Mouse (Mus musculus) heart, embryonic 11.5 days (tissue): ENCODE measurements at regions not wholly inside any gene's neighbourhood (a gene's known extent, or its start where the extent isn't known, plus 50 kb on each side); places are given as distances from the start of the nearest gene placed in this dataset.
A peak's percentile ranks its signal among the peaks of the same experiment; 100 is the strongest.

Experiments used
- ATAC-seq: fragments of 200-750 bp; cut with Nextera tagmentation; replicated peaks from 2 replicates; pipeline ENCODE4 v1.8.0; 2017; ENCODE audit warnings: moderate library complexity; ENCODE audit not compliant: insufficient number of reproducible peaks, low FRiP score, low TSS enrichment
- H3K27ac ChIP-seq: fragments of 300-500 bp; sonication (generic); 2 replicates; pipeline ENCODE4 v1.5.1; 2014; ENCODE audit warnings: mild to moderate bottlenecking, low read depth, low read length
- H3K27me3 ChIP-seq: fragments of 300-500 bp; sonication (generic); 2 replicates; pipeline ENCODE4 v1.6.1; 2014; ENCODE audit warnings: mild to moderate bottlenecking, low read length, mixed read lengths; ENCODE audit not compliant: control insufficient read depth, insufficient read depth
- H3K36me3 ChIP-seq: fragments of 300-500 bp; sonication (generic); 2 replicates; pipeline ENCODE4 v1.6.1; 2014; ENCODE audit warnings: mild to moderate bottlenecking, low read length, moderate library complexity, mixed read lengths; ENCODE audit not compliant: control insufficient read depth, insufficient read depth
- H3K4me1 ChIP-seq: fragments of 300-500 bp; sonication (generic); 2 replicates; pipeline ENCODE4 v1.6.1; 2014; ENCODE audit warnings: low read length; ENCODE audit not compliant: control insufficient read depth, insufficient read depth
- H3K4me2 ChIP-seq: fragments of 300-500 bp; sonication (generic); 2 replicates; pipeline ENCODE4 v1.6.1; 2014; ENCODE audit warnings: mild to moderate bottlenecking, moderate library complexity
- H3K4me3 ChIP-seq: fragments of 300-500 bp; sonication (generic); 2 replicates; pipeline ENCODE4 v1.5.1; 2014; ENCODE audit warnings: low read depth, low read length
- H3K9ac ChIP-seq: fragments of 300-500 bp; sonication (generic); 2 replicates; pipeline ENCODE4 v1.6.1; 2014; ENCODE audit warnings: mild to moderate bottlenecking, low read depth, low read length, moderate library complexity
- H3K9me3 ChIP-seq: fragments of 300-500 bp; sonication (generic); replicated peaks from 2 replicates; pipeline ENCODE4 v1.6.1; 2016; ENCODE audit warnings: low read length; ENCODE audit not compliant: control insufficient read depth
- WGBS: fragments of 180-500 bp; shearing (Covaris S2); extraction: QIAGEN DNeasy Blood & Tissue Kit; methylation state at CpG from one replicate; pipeline ENCODE4 v1.1.7; 2014; ENCODE audit not compliant: insufficient replicate concordance; 5-methylcytosine and 5-hydroxymethylcytosine counted together

DNA sequence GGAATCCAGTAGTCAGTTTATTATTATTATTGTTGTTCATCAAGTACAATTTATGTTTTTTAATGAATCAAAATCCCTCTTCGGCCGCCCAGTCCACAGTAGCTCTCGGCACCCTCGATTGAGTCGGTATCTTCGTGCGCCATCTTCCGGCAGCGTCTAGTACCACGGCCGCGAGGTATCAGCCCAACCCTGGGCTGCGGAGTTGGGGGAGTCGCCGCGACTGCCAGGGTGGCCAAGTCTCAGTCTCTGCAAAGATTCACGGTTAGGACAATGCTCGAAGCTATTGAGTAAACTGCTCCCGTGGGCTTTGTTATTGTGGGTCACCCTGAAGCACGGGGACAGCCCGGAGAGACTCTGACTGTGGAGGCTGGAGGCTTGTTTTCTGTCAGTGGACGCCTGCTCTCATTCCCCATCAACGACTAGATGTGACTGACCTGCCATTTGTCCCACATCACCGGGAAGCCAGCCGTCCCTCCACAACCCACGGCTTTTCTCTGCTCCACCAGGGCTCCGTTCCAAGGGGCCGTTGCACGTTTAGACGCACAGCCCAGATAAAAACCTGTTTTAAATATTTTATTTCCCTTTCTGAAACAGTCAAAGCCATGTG is 789.1 kb upstream of the Car8 start:
- H3K4me3 ChIP-seq: peak overlapping the region; percentile 46
- 1% methylated on average over 30 of the region's 30 CpGs for WGBS
- ATAC-seq: peak; percentile 65
- H3K36me3 ChIP-seq: no peaks in the 10 kb centered on the region
- H3K4me2 ChIP-seq: peak overlapping the region; percentile 76
- H3K9ac ChIP-seq: peak overlapping the region; percentile 67
- no peaks in the 10 kb centered on the region for H3K9me3 ChIP-seq
- H3K27me3 ChIP-seq: no peaks in the 10 kb centered on the region
- 0 out of 2 replicates have a peak overlapping the region, but pooled peaks have one; percentile 16 for H3K27ac ChIP-seq
- 0 out of 2 replicates have a peak, but pooled peaks cover 3% of the 10 kb centered on the region for H3K4me1 ChIP-seq

DNA sequence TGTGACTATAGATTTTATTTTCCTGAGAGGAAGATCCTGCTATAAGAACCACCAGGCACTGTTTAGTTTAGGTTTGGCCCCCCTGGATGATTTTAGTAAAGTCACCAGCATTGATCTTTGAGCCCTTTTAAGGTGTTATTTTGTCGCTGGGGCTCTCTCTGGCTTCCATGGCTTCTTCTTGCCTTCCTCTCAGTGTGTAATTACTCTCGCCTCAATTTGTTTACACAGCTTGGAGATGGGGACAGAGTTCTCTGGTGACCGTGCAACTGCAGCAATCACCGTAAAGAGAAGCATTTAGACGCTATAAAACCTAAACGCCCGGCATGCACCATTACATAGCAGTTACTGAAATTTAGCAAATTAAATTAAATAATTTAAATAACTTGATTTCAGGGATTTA is 788.5 kb upstream of the Car8 start:
- whole genome bisulfite sequencing: 23% methylated on average over 7 of the region's 7 CpGs
- Histone ChIP-seq H3K27me3 (no peaks in the 10 kb centered on the region), H3K4me2 (peak overlapping the region; percentile 76), H3K36me3 (no peaks in the 10 kb centered on the region), H3K9ac (no peak overlapping the region), H3K27ac (no peak overlapping the region), H3K4me3 (peak overlapping the region; percentile 46; the same call in 1 of the 2 replicates), H3K9me3 (no peaks in the 10 kb centered on the region), H3K4me1 (0 out of 2 replicates have a peak, but pooled peaks cover 3% of the 10 kb centered on the region)
- no peak for ATAC-seq

DNA sequence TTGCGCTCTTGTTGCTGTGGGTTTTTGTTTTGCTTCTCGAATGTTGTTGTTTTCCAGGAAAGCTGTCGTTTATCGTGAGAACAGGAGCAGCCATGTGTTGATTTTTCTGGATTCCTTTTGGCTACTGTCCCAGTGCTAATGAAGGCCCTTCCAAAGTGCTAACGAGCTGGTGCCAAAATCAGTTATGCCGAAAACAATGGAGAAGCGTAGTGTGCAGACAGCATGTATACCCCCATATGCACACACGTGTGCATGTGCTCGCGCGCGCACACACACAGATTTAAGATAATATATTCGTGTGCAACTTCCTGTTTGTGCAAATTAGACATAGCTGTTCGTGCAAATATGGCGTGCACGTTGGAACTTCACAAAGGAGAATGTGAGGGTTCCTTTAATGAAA is 788.0 kb upstream of the Car8 start:
- H3K9me3 ChIP-seq: no peaks in the 10 kb centered on the region
- H3K9ac ChIP-seq: no peak overlapping the region
- no peak for ATAC-seq
- 72% methylated on average over 16 of the region's 16 CpGs for WGBS
- no peak overlapping the region for H3K27ac ChIP-seq
- no peaks in the 10 kb centered on the region for H3K27me3 ChIP-seq
- no peaks in the 10 kb centered on the region for H3K36me3 ChIP-seq
- no peak overlapping the region for H3K4me3 ChIP-seq
- H3K4me2 ChIP-seq: no peak overlapping the region
- H3K4me1 ChIP-seq: 0 out of 2 replicates have a peak, but pooled peaks cover 3% of the 10 kb centered on the region

DNA sequence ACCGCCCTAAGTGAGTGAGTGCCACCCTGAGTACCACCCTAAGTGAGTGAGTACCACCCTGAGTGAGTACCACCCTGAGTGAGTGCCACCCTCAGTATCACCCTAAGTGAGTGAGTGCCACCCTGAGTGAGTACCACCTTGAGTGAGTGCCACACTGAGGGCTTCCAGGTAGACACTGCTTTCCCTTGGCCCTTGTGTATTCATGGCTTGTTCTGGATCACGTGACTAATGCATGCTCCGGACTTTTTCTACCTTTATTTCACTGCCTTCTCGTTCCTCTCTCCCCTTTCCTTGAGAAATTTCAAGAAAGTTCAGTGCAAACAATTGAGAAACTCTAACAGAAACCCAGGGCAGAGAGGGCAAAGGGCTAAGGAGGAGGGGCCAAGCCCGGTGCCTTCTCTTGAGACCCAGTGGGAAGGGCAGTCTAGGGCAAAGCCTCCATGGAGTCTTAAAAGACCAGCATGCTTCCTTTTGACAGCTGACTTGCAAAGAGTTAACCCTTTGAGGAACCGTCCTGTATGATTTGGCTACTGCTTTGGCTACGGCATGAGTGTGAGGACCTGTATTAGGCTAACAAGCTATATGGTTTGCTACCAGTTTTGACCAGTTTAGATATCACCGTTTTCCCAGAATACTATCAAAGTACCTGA is 787.1 kb upstream of the Car8 start:
- 63% methylated on average over 8 of the region's 8 CpGs for WGBS
- peak; percentile 49 for ATAC-seq
- H3K36me3 ChIP-seq: no peaks in the 10 kb centered on the region
- H3K27ac ChIP-seq: no peak overlapping the region
- H3K4me3 ChIP-seq: no peak overlapping the region
- no peak overlapping the region for H3K4me2 ChIP-seq
- 0 out of 2 replicates have a peak, but pooled peaks cover 3% of the 10 kb centered on the region for H3K4me1 ChIP-seq
- H3K27me3 ChIP-seq: no peaks in the 10 kb centered on the region
- no peaks in the 10 kb centered on the region for H3K9me3 ChIP-seq
- no peak overlapping the region for H3K9ac ChIP-seq

GRCm38 (mm10) chr4:9024216-9024925 is 785.5 kb upstream of the Car8 start:
- ATAC-seq: no peak
- 78% methylated on average over 6 of the region's 6 CpGs for WGBS
- H3K27ac ChIP-seq: no peak overlapping the region

DNA sequence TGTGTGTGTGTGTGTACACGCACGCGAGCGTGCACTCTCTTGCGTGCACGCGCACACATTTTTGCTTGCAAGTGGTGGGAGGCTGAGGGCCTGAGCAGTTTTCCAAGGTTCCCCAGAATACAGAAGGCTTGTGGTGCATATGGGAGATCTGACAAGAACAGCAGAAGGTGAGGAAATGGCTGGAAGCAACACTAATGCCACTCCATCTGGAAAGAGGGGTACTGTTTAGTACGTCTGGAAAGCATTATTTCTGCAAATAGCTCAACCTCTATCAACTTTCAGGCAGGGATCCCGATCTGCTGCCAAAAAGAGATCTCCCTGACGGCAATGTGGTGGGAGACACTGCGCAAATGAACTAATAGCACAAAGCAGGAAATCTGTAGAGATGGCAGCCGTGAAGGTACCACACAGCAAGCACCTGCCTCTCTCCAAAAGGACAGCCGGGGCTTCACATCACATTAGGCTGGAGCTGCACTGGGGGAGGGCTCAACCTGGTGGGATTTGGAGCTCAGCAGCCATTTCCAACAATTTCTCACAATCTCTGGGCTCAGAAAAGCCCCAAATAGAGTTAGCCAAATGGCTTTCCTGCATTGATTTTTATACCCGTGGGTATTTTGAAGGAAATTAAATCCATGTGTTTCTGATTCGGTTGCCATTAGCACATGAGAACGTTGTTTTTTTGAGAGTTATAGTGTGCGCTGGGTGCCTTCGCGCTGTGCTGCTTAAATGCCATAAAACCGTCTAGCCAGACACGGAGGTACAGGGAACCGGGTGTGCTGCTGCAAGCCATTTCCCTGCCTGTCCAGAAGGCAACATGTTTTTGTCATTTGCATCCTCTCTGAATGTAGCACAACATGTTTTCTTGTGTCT is 780.6 kb upstream of the Car8 start:
- Histone ChIP-seq H3K9ac (no peak overlapping the region), H3K4me2 (no peak overlapping the region), H3K36me3 (no peaks in the 10 kb centered on the region), H3K4me1 (peaks cover 15% of the 10 kb centered on the region), H3K27me3 (no peaks in the 10 kb centered on the region), H3K4me3 (no peak overlapping the region), H3K27ac (no peak overlapping the region), H3K9me3 (no peaks in the 10 kb centered on the region)
- 80% methylated on average over 22 of the region's 22 CpGs for WGBS
- no peak for ATAC-seq

More at GRCm38 (mm10) chr4:9024216-9024925, 785.5 kb upstream of the Car8 start:
- Histone ChIP-seq H3K9ac (no peak overlapping the region), H3K27me3 (no peaks in the 10 kb centered on the region), H3K9me3 (no peaks in the 10 kb centered on the region), H3K36me3 (no peaks in the 10 kb centered on the region), H3K4me3 (no peak overlapping the region), H3K4me1 (0 out of 2 replicates have a peak, but pooled peaks cover 3% of the 10 kb centered on the region), H3K4me2 (no peak overlapping the region)

DNA sequence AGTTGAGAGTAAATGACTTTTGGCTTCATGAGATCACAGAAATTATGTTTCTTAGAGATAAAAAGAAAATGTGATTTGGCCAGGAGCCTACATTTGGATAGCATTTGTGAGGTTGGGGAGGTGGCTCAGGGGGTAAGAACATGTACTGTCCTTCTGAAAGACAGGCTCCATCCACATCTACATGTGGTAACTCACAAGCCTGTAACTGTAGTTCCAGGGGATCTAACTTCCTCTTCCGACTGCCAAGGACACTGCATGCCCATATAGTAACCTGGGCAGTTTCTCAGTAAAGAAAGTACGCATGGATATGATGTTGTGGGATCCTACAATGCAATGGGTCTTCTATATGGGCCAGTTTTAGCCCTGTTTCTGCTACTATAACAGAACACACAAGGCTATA is 779.4 kb upstream of the Car8 start:
- 91% methylated on average over 2 of the region's 2 CpGs for WGBS
- no peak for ATAC-seq
- Histone ChIP-seq H3K9ac (no peak overlapping the region), H3K27ac (no peak overlapping the region), H3K27me3 (no peaks in the 10 kb centered on the region), H3K4me3 (no peak overlapping the region), H3K4me1 (peaks cover 15% of the 10 kb centered on the region), H3K9me3 (no peaks in the 10 kb centered on the region), H3K36me3 (no peaks in the 10 kb centered on the region), H3K4me2 (no peak overlapping the region)

DNA sequence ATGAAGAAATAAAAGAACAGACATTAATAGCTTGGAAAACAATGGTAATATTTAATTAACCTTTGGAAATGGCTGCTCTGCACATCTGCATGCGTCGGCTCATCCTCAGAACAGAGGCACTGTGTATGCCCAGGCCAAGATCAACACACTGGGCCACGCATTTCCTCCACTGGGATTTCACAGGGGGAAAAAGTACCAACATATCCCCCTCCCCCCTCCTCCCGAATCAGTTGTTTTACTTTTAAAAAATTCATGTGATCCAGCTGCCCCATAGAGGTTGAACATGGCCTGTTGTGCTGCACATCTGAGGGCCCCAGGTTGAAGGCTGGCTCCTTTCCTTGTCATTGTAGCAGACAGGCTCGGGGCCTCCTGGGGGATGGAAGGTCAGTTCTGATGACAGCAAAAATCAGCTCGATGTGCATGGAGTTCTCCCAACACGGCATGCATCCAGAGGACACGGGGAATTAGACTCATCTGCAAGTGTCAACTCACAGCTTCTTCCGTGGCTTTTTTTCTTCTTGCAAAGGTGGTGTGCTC is 777.7 kb upstream of the Car8 start:
- 57% methylated on average over 9 of the region's 9 CpGs for WGBS
- H3K27ac ChIP-seq: peak overlapping the region; percentile 82
- no peak overlapping the region; the same call in 1 of the 2 replicates for H3K9ac ChIP-seq
- H3K27me3 ChIP-seq: no peaks in the 10 kb centered on the region
- no peaks in the 10 kb centered on the region for H3K9me3 ChIP-seq
- H3K4me1 ChIP-seq: peaks cover 18% of the 10 kb centered on the region
- no peak overlapping the region for H3K4me3 ChIP-seq
- H3K36me3 ChIP-seq: no peaks in the 10 kb centered on the region
- ATAC-seq: no peak; the same call in 1 of the 2 replicates
- H3K4me2 ChIP-seq: no peak overlapping the region
